Mouse (Mus musculus): ENCODE measurements around the gene Polr3h.

GRCm38 (mm10) chr15:81846755-81847154 lies 79.3 kb downstream of the Polr3h start:
- TF ChIP-seq CTCF (IDR thresholded peaks at IDR 0.05; ENCODE audit: borderline replicate concordance, extremely low read depth, insufficient read depth, insufficient read length) (no peak), POLR2A (IDR thresholded peaks at IDR 0.05; ENCODE audit: borderline replicate concordance, extremely low read depth, insufficient read depth, insufficient read length, poor library complexity, severe bottlenecking) (no peak)

All from brain, embryonic 14.5 days (tissue).